Mouse (Mus musculus) T-helper 17 cell (primary cell): ENCODE measurements at regions not wholly inside any gene's neighbourhood (a gene's known extent, or its start where the extent isn't known, plus 50 kb on each side); places are given as distances from the start of the nearest gene placed in this dataset.

Experiments used
- in situ Hi-C, 2 experiments: fragments of 300-600 bp; cut with MboI, MseI; formaldehyde crosslinking; loops; 1 replicate in 1 of 2; 2 replicates in 1 of 2; pipeline ENCODE4 v1.15.1; 2025; ENCODE audit warnings: high pct_unique_total_duplicates in 2 of 2

- in situ Hi-C loops = loop anchor here (5.0 kb wide), 1 partner anchor 212 kb away; no protein-coding TSS in a partner anchor
These were observed 96.7 kb downstream of the Zfp369 start for GRCm38 (mm10) chr13:65375273-65375672.

- in situ Hi-C loops = loop anchor here (5.0 kb wide), 1 partner anchor 208 kb away; no protein-coding TSS in a partner anchor
These were observed 100.8 kb downstream of the Zfp369 start for GRCm38 (mm10) chr13:65379411-65379810.

GRCm38 (mm10) chr13:65414990-65415389 lies 97.5 kb upstream of the Gm10139 start:
- in situ Hi-C loops = loop anchor here (5.0 kb wide), 1 partner anchor 147 kb away; no protein-coding TSS in a partner anchor

- in situ Hi-C loops = loop anchor here in 1 of 2 experiments (5.0 kb wide), 1 partner anchor 68 kb away; no protein-coding TSS in a partner anchor
These were observed 92.3 kb upstream of the Gm10139 start for GRCm38 (mm10) chr13:65420201-65420600.
